Mouse (Mus musculus) spleen, adult 2 months (tissue): Measurements from ENCODE around the gene Stra8.

Source experiments
- CTCF ChIP-seq: fragments of 200-500 bp; IDR thresholded peaks from 2 replicates; pipeline ENCODE4 v1.5.1; 2011; ENCODE audit warnings: mild to moderate bottlenecking, inconsistent platforms; ENCODE audit not compliant: insufficient read depth, insufficient read length, insufficient replicate concordance; ENCODE audit errors: extremely low read depth
- POLR2A ChIP-seq: fragments of 200-500 bp; IDR thresholded peaks from 2 replicates; pipeline ENCODE4 v1.6.1; 2011; ENCODE audit warnings: low read depth, low read length, inconsistent platforms

DNA sequence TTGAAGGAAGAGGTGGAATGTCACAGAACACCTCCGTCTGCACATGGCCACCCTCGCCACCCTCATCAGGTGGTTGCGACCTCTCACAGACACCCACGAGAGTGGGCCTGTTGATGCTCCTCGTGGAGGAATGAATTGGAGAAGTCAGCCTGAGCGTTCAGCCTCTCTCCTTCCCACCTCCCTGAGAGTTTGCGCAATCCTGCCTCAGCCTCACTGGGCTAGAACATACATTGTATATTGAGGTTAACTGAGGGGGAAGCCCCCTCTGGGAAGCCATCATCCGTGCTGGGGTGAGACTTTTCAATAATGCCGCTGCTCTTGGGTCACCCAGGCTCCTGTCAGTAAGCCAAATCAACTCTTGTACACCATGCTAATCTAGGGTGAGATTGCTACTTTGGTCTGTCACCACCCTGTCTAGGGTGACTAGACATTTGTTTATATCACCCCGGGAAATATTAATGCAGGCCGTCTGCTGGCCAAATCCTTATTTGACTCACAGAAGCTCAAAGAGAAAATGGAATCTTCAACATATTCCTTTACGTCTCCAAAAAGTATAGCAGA is 67.2 kb downstream of the Stra8 start:
- TF ChIP-seq POLR2A: no peak
- TF ChIP-seq CTCF: no peak
